Mouse (Mus musculus) thymus, postnatal 36 days (tissue): Measurements from ENCODE around the gene Endog.
A peak's percentile ranks its signal among the peaks of the same experiment; 100 is the strongest.
"Not testable (repeated sequence)": the region's sequence is repeated elsewhere in the genome, so short reads cannot be mapped to it uniquely, and the experiment has no call there.

Source experiments
- DNase-seq, 2 experiments: peaks; one replicate each; pipeline ENCODE4 v3.0.0; 2022; ENCODE audit warnings: mixed read lengths in 2 of 2

The Endog gene

GRCm38 (mm10) chr2:30171371-30171996, at the start of gene Endog:
TSS of gene Endog (plus strand) at chr2:30171493.
- DNase-seq, result peak; percentile 76 to 84

GRCm38 (mm10) chr2:30122766-30123165, 48.5 kb upstream of the Endog start:
- DNase-seq, result no peak

GRCm38 (mm10) chr2:30123729-30124471, 47.4 kb upstream of the Endog start:
- DNase-seq, result no peak

GRCm38 (mm10) chr2:30124472-30125274, 46.6 kb upstream of the Endog start, which contains the start of gene Zer1:
TSS of gene Zer1 (minus strand) at chr2:30124585.
- peak; percentile 92 to 93 for DNase-seq

- no peak for DNase-seq
These were observed 42.5 kb upstream of the Endog start for GRCm38 (mm10) chr2:30128789-30129188.

- DNase-seq, result no peak
These were observed 41.1 kb upstream of the Endog start for GRCm38 (mm10) chr2:30130156-30130555.

GRCm38 (mm10) chr2:30131240-30131639, 40.1 kb upstream of the Endog start:
- not testable (repeated sequence) for DNase-seq

GRCm38 (mm10) chr2:30132801-30133612, 38.3 kb upstream of the Endog start:
- no peak for DNase-seq

- DNase-seq, result peak; percentile 99
These were observed 37.5 kb upstream of the Endog start, which contains the start of gene Tbc1d13 for GRCm38 (mm10) chr2:30133613-30134377. TSS of gene Tbc1d13 (plus strand) at chr2:30133746.

GRCm38 (mm10) chr2:30134378-30134711, 36.9 kb upstream of the Endog start:
- DNase-seq, result no peak

- no peak for DNase-seq
These were observed 36.2 kb upstream of the Endog start for GRCm38 (mm10) chr2:30134928-30135620.

GRCm38 (mm10) chr2:30136458-30136857, 34.8 kb upstream of the Endog start:
- no peak for DNase-seq

GRCm38 (mm10) chr2:30140021-30140420, 31.3 kb upstream of the Endog start:
- DNase-seq, result not testable (repeated sequence)

- DNase-seq, result no peak
These were observed 26.9 kb upstream of the Endog start for GRCm38 (mm10) chr2:30144436-30144835.

- DNase-seq, result no peak
These were observed 23.8 kb upstream of the Endog start for GRCm38 (mm10) chr2:30147466-30147865.

GRCm38 (mm10) chr2:30151840-30152239, 19.5 kb upstream of the Endog start:
- no peak for DNase-seq

GRCm38 (mm10) chr2:30152616-30153015, 18.7 kb upstream of the Endog start:
- DNase-seq, result no peak

GRCm38 (mm10) chr2:30159871-30160270, 11.4 kb upstream of the Endog start:
- not testable (repeated sequence) for DNase-seq

GRCm38 (mm10) chr2:30161809-30162208, 9.5 kb upstream of the Endog start:
- DNase-seq, result no peak

GRCm38 (mm10) chr2:30164340-30164932, 6.9 kb upstream of the Endog start:
- no peak for DNase-seq

GRCm38 (mm10) chr2:30166677-30167076, 4.6 kb upstream of the Endog start:
- no peak for DNase-seq
